Comparison of ENCODE assay signal across 8 mouse cellular contexts in the genomic region with DNA sequence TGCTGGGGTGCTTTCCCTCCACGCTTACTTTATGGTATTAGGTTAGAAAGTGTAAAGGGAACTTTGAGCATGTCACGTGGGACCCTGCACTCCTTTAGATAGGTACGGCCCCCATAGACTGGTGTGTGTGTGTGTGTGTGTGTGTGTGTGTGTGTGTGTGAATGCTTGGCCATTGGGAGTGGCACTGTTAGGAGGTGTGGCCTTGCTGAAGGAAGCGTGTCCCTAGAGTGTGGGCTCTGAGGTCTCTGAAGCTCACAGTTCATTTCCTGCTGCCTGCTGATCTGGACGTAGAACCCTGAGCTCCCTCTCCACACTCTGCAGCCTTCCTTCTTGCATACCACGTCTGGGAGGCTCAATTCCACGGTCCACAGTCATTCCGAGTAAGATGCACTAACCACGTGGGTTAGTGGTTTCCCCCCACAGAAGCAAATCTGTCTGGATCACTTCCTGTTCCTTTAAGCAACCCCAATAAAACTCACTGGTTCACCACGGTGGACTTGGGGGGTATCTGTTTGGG. TPM values are rescaled to one million over a fixed set of nuclear protein-coding genes. Genes with fewer than 3 reads are reported as not detected.
DNase-seq lines count a peak whose midpoint lies in the region; ATAC-seq and TF ChIP-seq lines count a peak whose summit lies in the region.

No protein-coding gene starts in this region.

- DNase-seq in kidney, postnatal 0 days (ENCODE audit: low spot score) = no peak
- no peak for DNase-seq in kidney, postnatal 10 days
- no peak for DNase-seq in adrenal gland, adult 8-10 months
- DNase-seq in layer of hippocampus, adult 8-10 months (ENCODE audit: low spot score in 2 of 2) = no peak
- no peak for DNase-seq in cerebellum, adult 11-12 months

- no peak for ATAC-seq in kidney, postnatal 0 days (replicated peaks; ENCODE audit: low FRiP score, low read depth)
- peak; percentile 83 for ATAC-seq in activated CD4-positive, CD25-positive, alpha-beta regulatory T cell, adult 4 months
- no peak for ATAC-seq in liver, embryonic 12.5 days
- ATAC-seq in neural tube, embryonic 12.5 days (ENCODE audit: low FRiP score, low read depth) = no peak

- peak overlapping the region; percentile 20; the same call in 1 of the 2 replicates for H3K27ac ChIP-seq in kidney, postnatal 0 days
- peak overlapping the region; percentile 55; the same call in 1 of the 2 replicates for H3K27ac ChIP-seq in liver, embryonic 12.5 days
- 0 out of 2 replicates have a peak overlapping the region, but pooled peaks have one; percentile 16 for H3K27ac ChIP-seq in neural tube, embryonic 12.5 days

- H3K9ac ChIP-seq in kidney, postnatal 0 days (ENCODE audit: low read depth, low read length) = no peak overlapping the region
- H3K9ac ChIP-seq in liver, embryonic 12.5 days = no peak overlapping the region
- 0 out of 2 replicates have a peak overlapping the region, but pooled peaks have one; percentile 8 for H3K9ac ChIP-seq in neural tube, embryonic 12.5 days

- H3K4me3 ChIP-seq in kidney, postnatal 0 days (replicated peaks; ENCODE audit: low read depth, low read length) = no peak overlapping the region
- H3K4me3 ChIP-seq in liver, embryonic 12.5 days = no peak overlapping the region
- H3K4me3 ChIP-seq in neural tube, embryonic 12.5 days = no peak overlapping the region

- no peaks in the 10 kb centered on the region for H3K27me3 ChIP-seq in kidney, postnatal 0 days (ENCODE audit: insufficient read depth, low read length)
- H3K27me3 ChIP-seq in liver, embryonic 12.5 days (replicated peaks) = no peaks in the 10 kb centered on the region
- no peaks in the 10 kb centered on the region for H3K27me3 ChIP-seq in neural tube, embryonic 12.5 days (replicated peaks)

- WGBS in kidney, postnatal 0 days = 46% methylated on average over 10 of the region's 10 CpGs
- 36% methylated on average over 10 of the region's 10 CpGs for WGBS in liver, embryonic 12.5 days (ENCODE audit: insufficient replicate concordance)
- 64% methylated on average over 10 of the region's 10 CpGs for WGBS in neural tube, embryonic 12.5 days

- TF ChIP-seq CTCF in kidney, postnatal 0 days (IDR thresholded peaks at IDR 0.05; ENCODE audit: low read depth) = no peak

- no peak overlapping the region for H3K4me2 ChIP-seq in kidney, postnatal 0 days (ENCODE audit: low read length)
- H3K4me2 ChIP-seq in liver, embryonic 12.5 days = no peak overlapping the region
- H3K4me2 ChIP-seq in neural tube, embryonic 12.5 days (replicated peaks) = 0 out of 2 replicates have a peak overlapping the region, but pooled peaks have one; percentile 14

- 0 out of 2 replicates have a peak, but pooled peaks cover 5% of the 10 kb centered on the region for H3K4me1 ChIP-seq in kidney, postnatal 0 days (replicated peaks; ENCODE audit: insufficient read depth, low read length)
- peaks cover 38% of the 10 kb centered on the region for H3K4me1 ChIP-seq in liver, embryonic 12.5 days
- peaks cover 44% of the 10 kb centered on the region for H3K4me1 ChIP-seq in neural tube, embryonic 12.5 days

- H3K9me3 ChIP-seq in kidney, postnatal 0 days (replicated peaks; ENCODE audit: low read length) = no peaks in the 10 kb centered on the region
- H3K9me3 ChIP-seq in liver, embryonic 12.5 days (replicated peaks) = no peaks in the 10 kb centered on the region
- peaks cover 4% of the 10 kb centered on the region; the same call in 1 of the 2 replicates for H3K9me3 ChIP-seq in neural tube, embryonic 12.5 days

- H3K36me3 ChIP-seq in kidney, postnatal 0 days (ENCODE audit: insufficient read depth, low read length) = 0 out of 2 replicates have a peak, but pooled peaks cover 2% of the 10 kb centered on the region
- H3K36me3 ChIP-seq in liver, embryonic 12.5 days = peaks cover 97% of the 10 kb centered on the region
- peaks cover 36% of the 10 kb centered on the region for H3K36me3 ChIP-seq in neural tube, embryonic 12.5 days

RNA-seq across cellular contexts. Expression of a gene that starts 19.2 kb away (rescaled TPM):
- 22.9 and 23.0 TPM in 2 replicates for polyA plus RNA-seq in kidney, postnatal 0 days (2015; fragmentation: Nextera tagmentation; extraction: Ambion mirVana)
- 10 to 100 TPM; 36.1 to 40.9 TPM for polyA plus RNA-seq in activated CD4-positive, CD25-positive, alpha-beta regulatory T cell, adult 4 months (2017; shearing (Covaris generic))
- polyA plus RNA-seq in liver, embryonic 12.5 days (2016; fragmentation: Nextera tagmentation; extraction: Ambion mirVana) = 63.8 and 64.2 TPM in 2 replicates
- polyA plus RNA-seq in neural tube, embryonic 12.5 days (2016; fragmentation: Nextera tagmentation; extraction: Ambion mirVana) = 101 and 105 TPM in 2 replicates
- 10 to 100 TPM in 1 of 4 experiments, 1 to 10 TPM in 3; 7.1 to 10.2 (median 8.1) TPM for total RNA-seq in adrenal gland, adult 8-10 months (2022)
- total RNA-seq in layer of hippocampus, adult 8-10 months (2022) = 10 to 100 TPM; 63.1 to 72.1 (median 63.7) TPM

RNA-seq across cellular contexts. Expression of a gene that starts 37.5 kb away (rescaled TPM):
- polyA plus RNA-seq in kidney, postnatal 0 days (2015; fragmentation: Nextera tagmentation; extraction: Ambion mirVana) = not detected in 2 replicates
- under 1 TPM in 1 of 2 experiments, not detected in 1; 0.48 TPM for polyA plus RNA-seq in activated CD4-positive, CD25-positive, alpha-beta regulatory T cell, adult 4 months (2017; shearing (Covaris generic))
- not detected in 2 replicates for polyA plus RNA-seq in liver, embryonic 12.5 days (2016; fragmentation: Nextera tagmentation; extraction: Ambion mirVana)
- not detected in 2 replicates for polyA plus RNA-seq in neural tube, embryonic 12.5 days (2016; fragmentation: Nextera tagmentation; extraction: Ambion mirVana)
- not detected for total RNA-seq in adrenal gland, adult 8-10 months (2022)
- total RNA-seq in layer of hippocampus, adult 8-10 months (2022) = not detected

RNA-seq across cellular contexts. Expression of a gene that starts 53.8 kb away (rescaled TPM):
- polyA plus RNA-seq in kidney, postnatal 0 days (2015; fragmentation: Nextera tagmentation; extraction: Ambion mirVana) = 0.19 TPM in 1 of 2 replicates, not detected in the other
- not detected for polyA plus RNA-seq in activated CD4-positive, CD25-positive, alpha-beta regulatory T cell, adult 4 months (2017; shearing (Covaris generic))
- polyA plus RNA-seq in liver, embryonic 12.5 days (2016; fragmentation: Nextera tagmentation; extraction: Ambion mirVana) = 0.05 TPM in 1 of 2 replicates, not detected in the other
- polyA plus RNA-seq in neural tube, embryonic 12.5 days (2016; fragmentation: Nextera tagmentation; extraction: Ambion mirVana) = 0.06 TPM in 1 of 2 replicates, not detected in the other
- total RNA-seq in adrenal gland, adult 8-10 months (2022) = not detected
- under 1 TPM; 0.18 to 0.47 (median 0.22) TPM for total RNA-seq in layer of hippocampus, adult 8-10 months (2022)

RNA-seq across cellular contexts. Expression of a gene that starts 55.7 kb away (rescaled TPM):
- polyA plus RNA-seq in kidney, postnatal 0 days (2015; fragmentation: Nextera tagmentation; extraction: Ambion mirVana) = not detected in 2 replicates
- polyA plus RNA-seq in activated CD4-positive, CD25-positive, alpha-beta regulatory T cell, adult 4 months (2017; shearing (Covaris generic)) = not detected
- polyA plus RNA-seq in liver, embryonic 12.5 days (2016; fragmentation: Nextera tagmentation; extraction: Ambion mirVana) = not detected in 2 replicates
- not detected in 2 replicates for polyA plus RNA-seq in neural tube, embryonic 12.5 days (2016; fragmentation: Nextera tagmentation; extraction: Ambion mirVana)
- total RNA-seq in adrenal gland, adult 8-10 months (2022) = not detected
- under 1 TPM in 2 of 4 experiments, not detected in 2; 0.09 to 0.18 TPM for total RNA-seq in layer of hippocampus, adult 8-10 months (2022)
